Mouse (Mus musculus): ENCODE data around the gene B3galt5. TPM values are rescaled to one million over a fixed set of nuclear protein-coding genes. Genes with fewer than 3 reads are reported as not detected.

Gene B3galt5
- total RNA-seq (2021), result under 1 TPM in 1 of 2 experiments, not detected in 1; 0.10 TPM
- long read RNA-seq, experiment 1, result 0 reads
- long read RNA-seq, experiment 2, result 0 reads

DNA sequence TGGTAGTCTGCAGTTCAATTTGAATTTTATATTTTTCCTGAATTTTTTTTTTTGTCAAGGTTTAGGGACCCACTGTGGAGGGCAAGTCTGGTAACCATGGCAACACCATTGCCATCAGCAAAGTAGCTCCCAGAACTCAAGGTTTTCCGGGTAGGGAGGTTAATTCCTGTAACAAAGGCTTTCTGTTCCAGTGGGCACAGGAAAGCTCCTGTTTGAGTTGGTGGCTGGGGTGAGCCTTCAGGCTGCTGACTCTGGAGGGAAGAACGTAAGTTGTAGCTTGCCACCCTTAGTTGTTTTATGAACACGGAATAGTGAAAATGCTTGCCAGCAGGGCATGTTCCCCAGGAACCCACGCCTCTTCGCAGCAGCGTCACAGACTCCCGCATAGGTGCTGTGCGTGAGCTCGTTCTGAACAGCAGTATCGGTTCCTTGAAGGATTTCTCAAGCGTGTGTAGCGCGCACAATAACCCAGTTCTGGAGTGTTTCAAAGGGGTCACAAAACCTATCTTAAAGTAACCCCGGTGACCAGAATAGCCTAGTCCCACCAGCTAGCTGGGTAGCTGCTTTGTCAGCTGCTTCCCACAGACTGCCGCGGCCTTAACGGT, at the start of gene B3galt5:
Gene B3galt5, plus strand, starts transcription at position 436 of the 605 bp plus-strand sequence.
- intact Hi-C loops (cut with DNase I), result no loop called here
- DNase-seq, result no peak

DNA sequence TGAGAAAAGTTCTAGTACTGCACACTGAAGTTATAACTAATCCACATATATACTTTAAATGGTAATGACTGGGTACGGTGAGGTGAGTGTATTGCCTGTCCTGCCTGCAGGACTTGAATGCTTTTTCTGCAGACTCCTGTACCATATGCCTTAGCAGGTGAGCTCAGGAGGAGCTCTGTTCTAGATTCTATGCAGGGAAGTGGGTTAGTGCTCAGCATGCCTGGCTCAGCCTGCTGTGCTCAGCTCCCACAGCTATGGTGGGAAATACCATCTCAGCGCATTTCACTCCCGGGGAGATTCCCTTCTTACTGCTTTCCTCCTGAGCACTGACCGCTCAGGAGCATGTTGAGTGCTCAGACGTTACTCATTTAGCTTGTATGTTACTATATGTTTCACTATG, 48.0 kb upstream of the B3galt5 start:
- no peak for DNase-seq
- intact Hi-C loops (cut with DNase I), result no loop called here

DNA sequence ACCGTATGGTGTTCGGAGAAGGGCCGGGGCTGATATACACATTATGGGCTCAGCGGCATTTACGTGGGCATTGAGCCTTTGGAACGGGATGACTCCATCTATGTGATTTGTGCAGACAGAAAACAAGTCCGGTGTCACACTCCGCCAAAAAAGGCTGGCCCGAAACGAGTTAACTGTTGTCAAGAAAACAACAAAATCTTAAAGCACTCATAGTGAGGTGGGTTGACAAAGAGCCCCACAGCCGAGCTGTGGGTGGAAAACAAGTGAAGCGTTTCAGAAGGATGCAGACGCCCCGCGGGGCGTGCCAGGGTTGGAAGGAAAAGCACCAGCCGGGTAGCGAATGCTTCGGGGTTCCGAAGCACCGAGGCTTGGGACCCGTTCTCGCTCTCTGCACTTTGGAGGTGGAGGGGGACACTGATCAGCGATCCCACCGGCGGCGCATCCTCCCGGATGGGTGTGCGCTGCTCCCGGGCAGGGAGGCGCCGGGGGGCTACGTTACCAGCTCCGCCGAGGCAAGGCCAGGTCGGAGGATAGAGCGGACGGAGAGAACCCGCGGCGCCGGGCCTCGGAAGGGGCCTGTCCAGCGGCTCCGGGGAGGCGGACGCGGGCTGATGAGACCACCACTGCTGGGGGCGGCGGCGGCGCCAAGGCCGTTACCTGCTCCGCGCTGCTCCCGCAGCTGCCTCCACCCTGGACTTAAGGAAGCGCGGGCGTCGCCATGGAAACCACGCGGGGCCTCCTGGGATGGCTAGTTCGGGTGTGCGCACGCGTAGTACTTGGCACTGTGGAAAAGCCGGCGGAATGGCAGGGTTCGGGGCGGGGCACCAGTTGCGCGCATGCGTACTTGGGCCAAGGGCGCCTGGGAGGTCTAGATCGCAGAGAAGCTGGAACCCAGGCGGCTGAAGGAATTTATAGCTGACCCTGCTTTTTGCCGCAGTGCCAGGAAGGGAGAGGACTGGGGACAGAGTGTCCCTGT, 43.8 kb upstream of the B3galt5 start, which contains the start of gene Lca5l:
Gene Lca5l, minus strand, starts transcription at position 741 of the 976 bp plus-strand sequence.
- intact Hi-C loops (cut with DNase I), result no loop called here
- peak; percentile 100 for DNase-seq

- intact Hi-C loops (cut with DNase I), result no loop called here
- DNase-seq, result peak; percentile 81 to 87
Measured at GRCm38 (mm10) chr16:96199913-96200701, 35.5 kb upstream of the B3galt5 start, which contains the start of gene Sh3bgr. Gene Sh3bgr, plus strand, starts transcription at chr16:96200450.

DNA sequence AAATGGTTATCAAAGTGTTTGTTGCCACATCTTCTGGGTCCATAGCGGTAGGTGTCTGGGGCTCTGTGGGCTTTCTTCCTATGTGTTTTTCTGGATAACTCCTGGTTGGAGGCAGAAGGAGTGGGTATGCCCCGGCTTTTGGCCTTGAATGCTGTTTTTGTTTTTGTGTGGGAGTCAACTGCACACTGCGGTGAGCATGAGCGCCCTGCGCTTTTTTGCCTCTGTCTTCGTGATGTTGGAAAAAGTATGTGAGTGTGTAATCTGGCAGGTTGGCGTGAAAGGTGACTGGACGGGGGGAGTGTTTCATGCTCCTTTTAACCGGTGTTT, 34.9 kb upstream of the B3galt5 start:
- intact Hi-C loops (cut with DNase I), result no loop called here
- no peak for DNase-seq

GRCm38 (mm10) chr16:96201485-96202232, 33.9 kb upstream of the B3galt5 start:
- DNase-seq, result no peak

GRCm38 (mm10) chr16:96209789-96210188, 25.8 kb upstream of the B3galt5 start:
- intact Hi-C loops (cut with DNase I), result no loop called here
- no peak for DNase-seq

More at GRCm38 (mm10) chr16:96201485-96202232, 33.9 kb upstream of the B3galt5 start:
- intact Hi-C loops (cut with DNase I), result no loop called here

DNA sequence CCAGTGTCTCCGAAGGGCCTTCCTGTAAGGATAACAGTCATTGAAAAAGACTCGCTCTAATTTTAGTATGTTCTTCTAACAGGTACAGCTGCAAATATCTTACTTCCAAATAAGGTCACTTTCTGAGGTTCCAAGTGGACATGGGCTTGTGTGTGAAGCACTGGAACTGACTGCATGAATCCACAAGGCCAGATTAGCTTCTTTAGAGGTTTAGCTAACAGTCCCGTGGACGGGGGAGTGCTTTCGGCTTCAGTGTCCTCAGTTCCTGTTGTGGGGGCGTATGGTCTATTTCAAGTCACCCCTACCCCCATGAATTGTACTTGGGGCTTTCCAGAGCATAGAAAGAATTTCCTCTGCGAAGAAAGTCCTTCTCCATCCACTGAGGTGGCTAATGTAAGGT, 24.7 kb upstream of the B3galt5 start:
- intact Hi-C loops (cut with DNase I), result no loop called here
- DNase-seq, result no peak

- intact Hi-C loops (cut with DNase I), result no loop called here
- peak; percentile 48 to 58 for DNase-seq
Measured at GRCm38 (mm10) chr16:96213027-96213426, 22.6 kb upstream of the B3galt5 start.

DNA sequence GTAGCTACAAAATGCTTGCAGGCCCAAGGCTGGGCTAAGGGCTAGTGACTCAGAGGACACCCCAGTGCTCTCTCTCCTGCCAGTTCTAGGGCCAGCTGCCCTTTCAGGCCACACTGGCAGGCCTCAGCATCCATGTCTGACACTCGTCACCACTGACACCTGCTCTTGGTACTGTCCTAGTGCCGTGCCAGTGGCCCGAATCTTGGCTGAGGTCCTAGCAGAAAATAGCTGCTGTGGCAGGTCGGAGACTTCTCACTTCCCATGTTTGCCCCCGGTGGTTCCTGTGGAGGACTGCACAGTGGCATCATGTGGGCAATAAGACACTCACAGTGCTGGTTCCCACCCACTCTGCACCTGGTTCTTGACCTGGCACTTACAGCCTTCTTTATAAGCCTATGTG, 14.1 kb upstream of the B3galt5 start:
- DNase-seq, result peak; percentile 48 to 68

GRCm38 (mm10) chr16:96221959-96222358, 13.6 kb upstream of the B3galt5 start:
- no peak for DNase-seq
- intact Hi-C loops (cut with DNase I), result no loop called here

More for the DNA sequence above, 14.1 kb upstream of the B3galt5 start:
- intact Hi-C loops (cut with DNase I), result no loop called here

DNA sequence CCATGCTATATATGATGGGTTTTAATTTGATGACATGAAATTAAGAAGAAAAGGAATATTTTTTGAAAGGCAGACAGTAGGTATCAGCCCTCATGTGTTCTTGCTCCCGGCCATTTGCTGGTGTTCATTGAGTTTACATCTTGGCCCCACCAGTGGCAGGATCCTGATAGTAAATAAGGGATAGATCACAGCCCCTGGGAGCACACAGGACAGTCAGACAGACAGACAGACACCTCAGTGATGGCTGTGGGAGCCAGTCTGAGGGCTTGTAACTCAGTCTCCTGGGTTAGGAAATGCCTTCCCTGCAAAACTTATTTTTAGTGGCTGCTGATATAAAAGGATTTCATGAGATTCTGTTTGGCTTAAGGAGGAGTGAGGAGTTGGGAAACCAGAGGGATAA, 13.1 kb upstream of the B3galt5 start:
- intact Hi-C loops (cut with DNase I), result no loop called here
- DNase-seq, result no peak

DNA sequence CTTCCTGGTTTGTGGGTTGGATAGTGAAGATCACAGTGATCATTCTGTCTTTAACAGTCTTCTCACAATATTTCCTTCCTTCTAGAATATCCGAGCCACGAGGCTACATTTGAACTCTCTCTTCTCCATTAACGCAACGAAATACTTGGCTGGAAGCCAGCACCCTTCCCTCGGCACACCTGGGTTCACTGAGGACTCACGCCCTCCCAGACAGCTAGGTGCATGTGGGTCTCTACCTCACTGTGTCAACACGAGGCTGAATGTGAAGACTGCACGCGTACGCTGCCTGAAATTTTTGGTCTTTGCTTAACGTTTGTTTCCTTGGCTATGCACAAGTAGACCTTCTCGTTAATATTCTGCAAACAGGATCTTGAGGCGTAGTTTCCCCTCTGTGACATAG, 7.2 kb upstream of the B3galt5 start:
- intact Hi-C loops (cut with DNase I), result no loop called here

GRCm38 (mm10) chr16:96229044-96229555, 6.5 kb upstream of the B3galt5 start:
- DNase-seq, result peak; percentile 29 to 37
- intact Hi-C loops (cut with DNase I), result no loop called here

More for the DNA sequence above, 7.2 kb upstream of the B3galt5 start:
- no peak for DNase-seq

DNA sequence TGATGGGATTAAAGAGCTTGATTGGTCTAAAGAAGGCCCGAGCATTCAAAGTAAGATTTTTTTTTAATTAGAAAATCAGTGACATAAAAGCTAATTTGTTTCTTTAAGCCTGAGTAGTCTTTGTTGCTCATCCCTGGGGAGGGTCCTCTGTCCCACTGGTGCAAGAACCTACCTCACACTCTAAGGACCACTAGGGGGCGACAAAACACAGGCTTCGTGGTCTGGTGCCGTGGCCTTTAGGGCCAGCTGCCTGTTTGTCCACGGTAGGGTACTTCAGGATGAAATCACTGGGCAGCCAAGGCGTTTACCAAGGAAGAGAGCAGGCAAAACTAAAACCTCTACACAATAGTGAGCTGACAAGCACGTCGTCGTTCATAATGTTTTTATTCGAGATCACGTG, 5.2 kb upstream of the B3galt5 start:
- DNase-seq, result peak; percentile 71 to 85
- intact Hi-C loops (cut with DNase I), result loop anchor here (1.0 kb wide), 2 partner anchors 111 to 115 kb away; no protein-coding TSS in a partner anchor

- intact Hi-C loops (cut with DNase I), result no loop called here
- DNase-seq, result no peak
Measured at GRCm38 (mm10) chr16:96231251-96231650, 4.3 kb upstream of the B3galt5 start.

GRCm38 (mm10) chr16:96231974-96232373, 3.6 kb upstream of the B3galt5 start:
- no peak for DNase-seq
- intact Hi-C loops (cut with DNase I), result no loop called here

DNA sequence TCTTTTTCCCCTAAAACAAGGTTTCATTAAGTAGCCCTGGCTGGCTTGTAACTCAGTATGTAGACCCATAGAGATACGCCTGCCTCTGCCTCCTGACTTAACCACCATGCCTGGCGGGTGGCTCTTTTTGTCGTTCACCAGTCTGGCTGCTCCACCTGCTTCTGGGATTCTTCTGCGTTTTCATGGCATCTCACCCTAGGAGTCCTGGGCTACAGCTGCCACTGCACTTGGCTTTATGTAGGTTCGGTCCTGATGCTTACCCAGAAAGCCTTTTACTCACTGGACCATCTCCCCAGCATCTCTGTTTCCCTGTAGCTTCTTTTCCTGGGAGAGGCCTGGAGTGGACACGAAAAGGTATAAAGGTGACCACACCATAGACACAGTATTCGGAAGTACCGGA, 1.6 kb upstream of the B3galt5 start:
- intact Hi-C loops (cut with DNase I), result no loop called here
- no peak for DNase-seq

DNA sequence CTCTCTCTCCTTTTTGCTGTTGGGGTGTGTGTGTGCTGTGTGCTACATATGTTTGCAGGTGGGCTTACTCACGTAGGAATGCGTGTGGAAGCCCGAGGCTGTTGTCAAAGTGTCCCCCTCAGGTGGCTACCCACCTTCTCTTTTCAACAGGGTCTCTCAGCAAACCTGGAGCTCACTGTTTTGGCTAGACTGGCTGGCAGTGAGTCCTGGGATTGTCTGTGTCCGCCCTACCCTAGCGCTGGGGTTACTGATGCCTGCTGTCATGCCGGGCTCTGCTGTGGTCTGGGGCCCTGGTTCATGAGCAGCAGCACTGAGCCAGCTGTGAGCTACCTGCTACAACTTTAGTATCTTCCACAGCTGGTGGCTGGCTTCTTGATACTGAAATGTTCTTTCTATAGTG, 8.9 kb downstream of the B3galt5 start:
- intact Hi-C loops (cut with DNase I), result no loop called here
- DNase-seq, result no peak

DNA sequence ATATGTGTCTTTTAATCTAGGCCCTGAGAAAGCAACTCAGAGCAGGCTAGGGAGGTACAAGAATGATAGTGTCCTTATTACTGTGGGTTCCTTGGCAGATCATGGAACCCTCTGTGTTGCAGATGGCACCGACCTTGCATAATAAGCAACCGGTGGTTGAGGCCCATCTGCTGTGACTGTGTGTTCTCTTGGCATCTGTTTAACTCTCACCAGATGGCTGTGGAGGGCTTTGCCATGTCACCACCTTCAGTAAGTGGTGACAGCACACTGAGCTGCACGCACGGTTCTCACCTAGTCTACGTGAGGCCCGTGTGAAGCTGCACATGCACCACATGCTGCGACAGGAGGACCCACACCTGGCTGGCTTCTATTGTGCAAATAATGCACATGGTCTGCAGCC, 14.0 kb downstream of the B3galt5 start:
- no peak for DNase-seq
- intact Hi-C loops (cut with DNase I), result no loop called here
